Mouse (Mus musculus) heart, embryonic 15.5 days (tissue): ENCODE measurements around the gene Etv6. TPM values are rescaled to one million over a fixed set of nuclear protein-coding genes. Genes with fewer than 3 reads are reported as not detected.

Source experiments
- ATAC-seq: fragments of 200-750 bp; cut with Nextera tagmentation; replicated peaks from 2 replicates; pipeline ENCODE4 v1.8.0; 2017; ENCODE audit warnings: low read depth, moderate TSS enrichment; ENCODE audit not compliant: insufficient number of reproducible peaks, insufficient read depth, low FRiP score
- H3K27ac ChIP-seq: fragments of 300-500 bp; sonication (generic); 2 replicates; pipeline ENCODE4 v1.5.1; 2015; ENCODE audit warnings: mild to moderate bottlenecking, inconsistent platforms
- H3K27me3 ChIP-seq: fragments of 300-500 bp; sonication (generic); 2 replicates; pipeline ENCODE4 v1.6.1; 2015; ENCODE audit warnings: inconsistent platforms
- H3K36me3 ChIP-seq: fragments of 300-500 bp; sonication (generic); 2 replicates; pipeline ENCODE4 v1.6.1; 2015; ENCODE audit warnings: mild to moderate bottlenecking, inconsistent platforms
- H3K4me1 ChIP-seq: fragments of 300-500 bp; sonication (generic); replicated peaks from 2 replicates; pipeline ENCODE4 v1.6.1; 2015; ENCODE audit warnings: inconsistent platforms
- H3K4me2 ChIP-seq: fragments of 300-500 bp; sonication (generic); 2 replicates; pipeline ENCODE4 v1.6.1; 2015; ENCODE audit warnings: inconsistent platforms, mild to moderate bottlenecking, moderate library complexity
- H3K4me3 ChIP-seq: fragments of 300-500 bp; sonication (generic); 2 replicates; pipeline ENCODE4 v1.5.1; 2015; ENCODE audit warnings: mild to moderate bottlenecking, inconsistent platforms
- H3K9ac ChIP-seq: fragments of 300-500 bp; sonication (generic); 2 replicates; pipeline ENCODE4 v1.6.1; 2015; ENCODE audit warnings: mild to moderate bottlenecking, inconsistent platforms
- H3K9me3 ChIP-seq: fragments of 300-500 bp; sonication (generic); replicated peaks from 2 replicates; pipeline ENCODE4 v1.6.1; 2016; ENCODE audit warnings: inconsistent platforms
- WGBS: fragments of 180-500 bp; shearing (Covaris S2); methylation state at CpG from one replicate; pipeline ENCODE4 v1.1.7; 2015; ENCODE audit warnings: mixed read lengths; 5-methylcytosine and 5-hydroxymethylcytosine counted together
- polyA plus RNA-seq: library from polyadenylated mRNA; unstranded; fragments of >200 nt; fragmentation: Nextera tagmentation; extraction: Ambion mirVana; gene quantifications from 2 replicates; pipeline ENCODE4 v1.2.1, GENCODE M21; 2015

The Etv6 gene
- polyA plus RNA-seq, 1 experiment from 2014 or later = 9.9 TPM

DNA sequence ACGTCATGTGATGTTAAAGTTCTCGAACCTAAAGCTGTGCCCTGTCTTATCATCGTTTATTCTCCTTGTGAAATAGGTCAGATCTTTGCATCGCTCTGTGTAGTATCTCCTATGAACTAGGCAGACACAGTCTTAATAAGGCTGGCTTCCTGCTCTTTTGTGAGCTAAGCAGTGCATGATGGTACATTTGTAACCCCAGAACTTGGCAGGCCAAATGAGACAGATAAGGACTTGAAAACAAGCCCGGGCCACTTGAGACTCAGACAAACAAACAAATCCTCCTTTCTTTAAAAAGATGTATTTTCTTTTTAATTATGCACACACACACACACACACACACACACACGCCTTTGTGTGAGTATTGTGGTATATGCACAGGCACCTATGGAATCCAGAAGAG, 42.5 kb downstream of the Etv6 start:
- H3K27me3 ChIP-seq = no peaks in the 10 kb centered on the region
- no peak overlapping the region for H3K4me2 ChIP-seq
- WGBS = 57% methylated on average over 6 of the region's 6 CpGs
- no peak overlapping the region for H3K27ac ChIP-seq
- no peaks in the 10 kb centered on the region for H3K36me3 ChIP-seq
- H3K4me3 ChIP-seq = no peak overlapping the region
- H3K9me3 ChIP-seq = no peaks in the 10 kb centered on the region
- H3K9ac ChIP-seq = no peak overlapping the region
- no peak for ATAC-seq
- peaks cover 6% of the 10 kb centered on the region for H3K4me1 ChIP-seq

DNA sequence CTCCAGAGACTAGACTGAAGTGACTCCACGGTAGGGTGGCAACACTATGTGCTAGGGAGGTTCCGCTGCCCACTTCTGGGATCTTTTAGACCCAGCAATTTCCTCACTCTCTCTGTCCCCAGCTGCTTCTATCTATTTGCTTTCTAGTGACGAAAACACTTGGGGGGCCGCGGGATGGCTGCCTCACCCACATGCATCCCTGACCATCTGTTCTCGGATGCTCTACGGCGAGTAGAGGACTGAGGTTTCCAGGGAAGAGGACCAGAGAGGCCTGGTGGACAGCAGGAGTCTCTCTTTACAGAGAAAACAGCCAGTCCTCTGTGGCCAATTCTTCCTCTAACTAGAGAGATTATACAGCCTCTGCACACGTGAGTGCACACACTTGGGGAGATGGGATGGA, 43.6 kb downstream of the Etv6 start:
- H3K27me3 ChIP-seq = no peaks in the 10 kb centered on the region
- peaks cover 6% of the 10 kb centered on the region for H3K4me1 ChIP-seq
- no peak overlapping the region for H3K9ac ChIP-seq
- no peak overlapping the region for H3K27ac ChIP-seq
- no peaks in the 10 kb centered on the region for H3K36me3 ChIP-seq
- no peak overlapping the region for H3K4me2 ChIP-seq
- no peak overlapping the region for H3K4me3 ChIP-seq
- no peaks in the 10 kb centered on the region for H3K9me3 ChIP-seq
- WGBS = 81% methylated on average over 9 of the region's 9 CpGs
- ATAC-seq = no peak

DNA sequence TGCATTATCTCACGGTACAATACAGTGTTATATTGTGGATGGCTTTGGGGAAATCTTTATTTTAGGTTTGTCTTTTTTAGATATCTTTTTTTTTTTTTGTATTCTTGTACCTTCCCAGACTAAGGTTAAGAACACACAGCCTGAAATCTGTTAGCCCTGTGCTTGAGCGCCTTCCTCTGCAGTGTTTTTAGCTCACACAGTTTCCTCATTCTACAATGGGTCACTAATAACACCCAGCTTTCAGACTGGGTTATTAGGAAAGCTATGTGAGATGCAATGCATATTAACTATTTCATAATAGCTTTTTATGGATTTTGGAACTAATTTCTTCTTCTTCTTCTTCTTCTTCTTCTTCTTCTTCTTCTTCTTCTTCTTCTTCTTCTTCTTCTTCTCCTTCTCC, 44.1 kb downstream of the Etv6 start:
- peaks cover 6% of the 10 kb centered on the region for H3K4me1 ChIP-seq
- H3K4me2 ChIP-seq = no peak overlapping the region
- H3K36me3 ChIP-seq = no peaks in the 10 kb centered on the region
- H3K27ac ChIP-seq = no peak overlapping the region
- WGBS = 78% methylated on average over 2 of the region's 2 CpGs
- no peak overlapping the region for H3K9ac ChIP-seq
- no peak for ATAC-seq
- no peaks in the 10 kb centered on the region for H3K9me3 ChIP-seq
- no peaks in the 10 kb centered on the region for H3K27me3 ChIP-seq
- H3K4me3 ChIP-seq = no peak overlapping the region

DNA sequence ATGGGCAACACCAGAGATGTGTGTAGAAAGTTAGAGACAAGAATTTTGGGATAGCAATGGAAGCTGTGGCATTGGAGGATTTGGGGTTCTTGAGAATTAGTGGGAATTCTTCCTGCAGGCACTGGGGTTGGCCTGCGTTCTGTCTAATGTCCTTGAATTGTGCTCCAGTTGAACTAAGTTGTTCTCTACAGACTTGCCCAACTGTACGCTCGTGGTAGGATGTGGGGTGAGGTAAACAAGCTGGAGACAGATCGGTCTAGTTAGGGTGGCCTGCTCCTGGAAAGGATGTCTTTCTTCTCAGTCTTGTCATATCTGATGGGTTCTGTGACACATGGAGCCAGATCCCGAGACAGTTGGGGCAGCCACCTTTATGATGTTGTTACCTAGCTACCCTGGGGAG, 45.4 kb downstream of the Etv6 start:
- H3K27me3 ChIP-seq = no peaks in the 10 kb centered on the region
- no peak overlapping the region for H3K27ac ChIP-seq
- no peak overlapping the region for H3K9ac ChIP-seq
- no peaks in the 10 kb centered on the region for H3K9me3 ChIP-seq
- WGBS = 84% methylated on average over 5 of the region's 5 CpGs
- no peak overlapping the region for H3K4me2 ChIP-seq
- H3K4me1 ChIP-seq = peaks cover 6% of the 10 kb centered on the region
- H3K4me3 ChIP-seq = no peak overlapping the region
- no peak for ATAC-seq
- no peaks in the 10 kb centered on the region for H3K36me3 ChIP-seq

DNA sequence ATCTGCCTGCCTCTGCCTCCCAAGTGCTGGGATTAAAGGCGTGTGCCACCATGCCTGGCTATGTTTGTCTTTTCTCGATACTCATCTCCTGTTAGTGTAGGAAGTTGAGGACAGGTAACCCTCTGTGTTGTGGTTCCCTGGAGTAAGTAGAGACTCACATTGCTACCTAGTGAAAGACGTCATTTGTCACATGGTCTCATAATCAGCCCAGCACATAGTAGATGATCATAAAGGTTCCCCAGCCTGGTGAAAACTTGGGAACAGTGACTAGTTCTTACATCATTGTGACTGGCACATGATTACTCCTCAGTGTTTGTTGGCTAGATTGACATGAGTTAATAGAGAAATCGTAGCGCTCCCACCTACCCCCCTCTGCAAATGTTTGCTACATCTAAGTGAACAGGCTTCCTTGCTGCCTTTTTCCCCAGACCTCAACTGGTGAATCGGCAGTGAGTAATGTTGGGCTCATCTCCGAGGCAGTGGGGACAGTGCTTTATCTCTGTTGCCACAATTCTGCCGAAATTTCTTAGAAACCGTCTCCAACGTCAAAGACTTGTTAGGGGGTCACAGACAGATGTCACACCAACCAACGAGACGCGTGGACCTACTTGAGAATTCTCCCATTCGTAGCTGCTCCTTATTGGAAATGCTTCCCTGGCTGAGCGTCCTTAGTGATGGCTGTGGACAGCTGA, 46.9 kb downstream of the Etv6 start:
- peaks cover 6% of the 10 kb centered on the region for H3K4me1 ChIP-seq
- H3K36me3 ChIP-seq = no peaks in the 10 kb centered on the region
- 81% methylated on average over 15 of the region's 15 CpGs for WGBS
- no peak overlapping the region for H3K4me2 ChIP-seq
- H3K27me3 ChIP-seq = no peaks in the 10 kb centered on the region
- no peaks in the 10 kb centered on the region for H3K9me3 ChIP-seq
- H3K4me3 ChIP-seq = no peak overlapping the region
- no peak overlapping the region for H3K27ac ChIP-seq
- ATAC-seq = no peak
- no peak overlapping the region for H3K9ac ChIP-seq

DNA sequence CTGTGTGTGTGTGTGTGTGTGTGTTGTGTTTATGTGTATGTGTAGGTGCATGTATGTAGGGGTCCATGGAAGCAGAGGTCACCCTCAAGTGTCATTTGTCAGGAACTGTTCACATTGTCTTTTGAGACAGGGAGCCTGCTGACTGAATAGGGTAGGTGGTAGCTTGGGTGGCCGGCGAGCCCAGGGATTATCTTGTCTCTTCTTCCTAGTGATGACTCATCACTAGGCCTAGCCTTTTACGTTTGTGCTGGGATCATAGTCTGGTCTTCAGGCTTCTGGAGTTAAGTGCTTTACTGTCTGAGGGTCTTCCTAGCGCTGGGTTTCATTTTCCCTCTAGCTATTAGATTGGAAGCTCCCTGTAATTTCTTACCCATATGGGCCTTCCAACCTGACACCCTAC, 47.9 kb downstream of the Etv6 start:
- H3K9me3 ChIP-seq = no peaks in the 10 kb centered on the region
- no peak for ATAC-seq
- no peak overlapping the region for H3K27ac ChIP-seq
- no peaks in the 10 kb centered on the region for H3K27me3 ChIP-seq
- no peaks in the 10 kb centered on the region for H3K36me3 ChIP-seq
- H3K4me3 ChIP-seq = no peak overlapping the region
- no peak overlapping the region for H3K9ac ChIP-seq
- H3K4me1 ChIP-seq = peaks cover 7% of the 10 kb centered on the region
- no peak overlapping the region for H3K4me2 ChIP-seq
- 56% methylated on average over 4 of the region's 4 CpGs for WGBS

DNA sequence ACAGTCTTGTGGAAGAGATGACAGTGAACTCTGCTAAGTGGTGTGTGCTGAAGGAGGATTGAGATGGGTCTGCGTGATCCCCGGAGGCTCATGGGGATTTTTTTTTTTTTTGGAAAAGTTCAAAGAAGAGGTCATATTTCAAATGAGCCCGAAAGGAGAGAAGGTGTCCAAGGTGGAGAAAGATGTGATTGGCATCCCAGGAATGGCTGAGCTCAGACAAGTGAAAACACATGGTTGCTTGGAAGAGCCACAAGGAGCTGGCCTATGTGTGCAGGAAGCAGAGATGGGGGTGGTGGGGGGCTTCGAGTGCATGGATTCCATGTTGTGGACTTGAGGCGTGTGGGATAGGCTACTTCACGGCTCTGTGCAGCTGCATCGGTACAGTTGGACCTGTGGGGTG, 50.9 kb downstream of the Etv6 start:
- H3K9me3 ChIP-seq = no peaks in the 10 kb centered on the region
- H3K9ac ChIP-seq = no peak overlapping the region
- no peak overlapping the region for H3K4me2 ChIP-seq
- no peaks in the 10 kb centered on the region for H3K36me3 ChIP-seq
- ATAC-seq = no peak
- 78% methylated on average over 7 of the region's 7 CpGs for WGBS
- peaks cover 36% of the 10 kb centered on the region for H3K4me1 ChIP-seq
- H3K27me3 ChIP-seq = no peaks in the 10 kb centered on the region
- no peak overlapping the region for H3K27ac ChIP-seq
- no peak overlapping the region for H3K4me3 ChIP-seq

DNA sequence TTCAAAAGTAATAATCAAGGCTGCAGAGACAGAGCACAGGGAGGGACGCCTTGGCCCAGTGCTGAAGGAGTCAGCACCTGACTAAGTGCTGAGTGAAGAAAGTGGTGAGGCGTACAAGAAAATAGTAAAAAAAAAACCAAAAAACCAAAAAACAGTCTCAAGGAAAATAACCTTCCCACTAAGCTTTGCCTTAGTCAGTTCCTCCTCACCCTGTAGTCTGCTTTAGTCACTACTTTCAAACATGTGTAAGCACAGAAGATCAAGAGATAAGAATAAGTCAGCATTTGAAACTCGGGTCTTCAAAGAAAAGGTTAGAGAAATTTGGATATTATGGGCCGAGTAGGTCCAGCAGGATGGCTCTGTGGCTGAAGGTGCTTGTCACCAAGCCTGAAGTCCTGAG, 52.2 kb downstream of the Etv6 start:
- Histone ChIP-seq H3K9me3 (no peaks in the 10 kb centered on the region), H3K36me3 (no peaks in the 10 kb centered on the region), H3K4me3 (no peak overlapping the region), H3K27ac (no peak overlapping the region), H3K4me1 (peaks cover 36% of the 10 kb centered on the region), H3K27me3 (no peaks in the 10 kb centered on the region), H3K9ac (no peak overlapping the region), H3K4me2 (no peak overlapping the region)
- 75% methylated on average over 4 of the region's 4 CpGs for WGBS
- no peak for ATAC-seq

DNA sequence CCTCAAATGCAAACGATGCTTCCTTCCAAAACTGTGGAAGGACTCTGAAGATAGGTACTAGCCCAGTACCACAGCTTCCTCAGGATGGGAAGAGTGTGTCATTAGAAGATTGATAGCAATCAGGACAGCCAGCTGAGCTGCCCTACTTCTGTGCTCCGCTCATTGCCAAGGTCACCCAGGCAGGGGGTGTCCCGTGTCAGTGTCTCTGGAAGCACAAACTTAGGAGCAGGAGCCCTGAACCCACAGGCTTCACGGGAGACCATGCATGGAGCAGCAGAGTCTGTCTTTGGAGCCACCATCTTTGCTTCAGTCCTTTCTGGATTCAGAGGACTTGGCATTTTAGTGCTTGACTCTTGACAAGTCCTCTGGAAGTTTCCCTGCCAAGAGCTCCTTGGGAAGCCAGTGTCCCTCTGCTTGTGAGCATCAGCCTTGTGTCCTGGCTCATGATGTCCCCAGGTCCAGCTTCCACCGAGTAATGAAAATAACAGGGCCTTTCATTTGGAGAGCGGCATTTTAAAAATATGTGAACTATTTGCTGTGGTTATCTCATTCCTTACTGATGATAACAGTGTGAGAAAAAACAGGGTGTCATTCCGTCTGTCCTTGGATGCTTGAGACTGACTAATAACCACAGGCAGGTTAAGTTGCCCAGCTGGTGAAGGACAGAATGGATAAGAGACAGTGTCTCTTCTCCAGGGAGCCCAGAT, 54.3 kb downstream of the Etv6 start:
- Histone ChIP-seq H3K27ac (peak overlapping the region; percentile 72), H3K27me3 (no peaks in the 10 kb centered on the region), H3K36me3 (no peaks in the 10 kb centered on the region), H3K9ac (0 out of 2 replicates have a peak overlapping the region, but pooled peaks have one; percentile 8), H3K4me1 (peaks cover 36% of the 10 kb centered on the region), H3K4me3 (no peak overlapping the region), H3K9me3 (no peaks in the 10 kb centered on the region), H3K4me2 (no peak overlapping the region)
- no peak for ATAC-seq
- WGBS = 24% methylated on average over 7 of the region's 7 CpGs

DNA sequence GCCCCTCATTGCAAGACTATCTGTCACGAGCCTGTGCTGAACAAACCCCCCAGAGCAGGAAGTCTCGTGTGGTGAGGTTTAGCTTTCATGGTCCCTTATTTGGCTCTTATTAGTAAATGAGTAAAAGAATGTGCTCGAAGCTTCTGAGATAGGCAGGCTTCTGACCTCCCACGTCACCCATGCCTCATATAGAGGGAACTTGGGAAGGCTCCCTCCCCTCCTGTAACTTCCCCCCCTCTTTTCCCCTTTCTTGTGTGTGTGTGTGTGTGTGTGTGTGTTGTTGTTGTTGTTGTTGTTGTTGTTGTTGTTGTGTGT, 54.8 kb downstream of the Etv6 start:
- 33% methylated on average over 4 of the region's 4 CpGs for WGBS
- Histone ChIP-seq H3K9me3 (no peaks in the 10 kb centered on the region), H3K36me3 (no peaks in the 10 kb centered on the region), H3K27me3 (no peaks in the 10 kb centered on the region), H3K4me3 (no peak overlapping the region), H3K4me2 (no peak overlapping the region), H3K27ac (peak overlapping the region; percentile 72), H3K4me1 (peaks cover 36% of the 10 kb centered on the region), H3K9ac (no peak overlapping the region)
- ATAC-seq = no peak

DNA sequence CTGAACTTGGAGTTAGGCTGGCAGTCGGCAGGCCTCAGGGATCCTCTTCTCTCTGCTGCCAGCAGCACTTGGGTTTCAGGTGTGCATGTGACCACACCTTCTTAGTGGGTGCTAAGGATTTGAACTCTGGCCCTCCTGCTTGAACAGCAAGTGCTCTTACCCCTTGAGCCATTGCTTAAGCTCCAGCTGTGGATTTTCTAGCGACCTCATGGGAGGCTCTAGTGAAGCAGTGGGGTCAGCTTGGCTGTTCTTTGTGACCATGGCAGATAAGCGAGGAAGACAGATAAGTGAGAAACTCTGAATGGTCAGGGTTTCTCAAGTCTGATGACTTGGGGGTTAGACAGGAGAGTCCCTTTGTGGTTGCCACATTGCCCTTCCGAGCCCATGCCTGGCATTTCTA, 55.4 kb downstream of the Etv6 start:
- Histone ChIP-seq H3K9ac (no peak overlapping the region), H3K4me3 (no peak overlapping the region), H3K9me3 (no peaks in the 10 kb centered on the region), H3K27me3 (no peaks in the 10 kb centered on the region), H3K4me2 (no peak overlapping the region), H3K4me1 (peaks cover 37% of the 10 kb centered on the region), H3K36me3 (no peaks in the 10 kb centered on the region), H3K27ac (0 out of 2 replicates have a peak overlapping the region, but pooled peaks have one; percentile 43)
- 60% methylated on average over 4 of the region's 4 CpGs for WGBS
- ATAC-seq = no peak

DNA sequence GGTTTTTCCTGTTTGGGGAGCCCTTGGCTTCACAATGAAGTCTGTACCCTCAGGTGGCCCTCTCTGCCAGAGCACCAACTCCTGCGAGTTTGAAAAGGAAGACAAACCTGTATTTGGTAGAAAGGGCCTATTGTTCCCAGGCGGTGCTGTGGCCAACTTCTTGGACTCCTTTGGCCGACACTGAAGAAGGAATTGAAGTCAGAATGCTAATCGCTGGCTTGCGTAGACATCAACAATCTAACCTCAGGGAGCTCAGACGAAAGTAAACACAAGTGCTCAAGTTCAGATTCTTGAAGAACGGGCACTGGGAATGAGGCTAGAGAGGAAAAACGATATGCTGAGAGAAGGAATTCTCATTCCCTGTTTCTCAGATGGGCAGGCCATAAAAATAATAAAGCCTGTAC, 55.9 kb downstream of the Etv6 start:
- H3K4me1 ChIP-seq = peaks cover 39% of the 10 kb centered on the region
- H3K27me3 ChIP-seq = no peaks in the 10 kb centered on the region
- H3K9me3 ChIP-seq = no peaks in the 10 kb centered on the region
- no peak overlapping the region for H3K4me2 ChIP-seq
- no peak for ATAC-seq
- 73% methylated on average over 8 of the region's 8 CpGs for WGBS
- H3K36me3 ChIP-seq = no peaks in the 10 kb centered on the region
- H3K4me3 ChIP-seq = no peak overlapping the region
- 0 out of 2 replicates have a peak overlapping the region, but pooled peaks have one; percentile 43 for H3K27ac ChIP-seq
- H3K9ac ChIP-seq = no peak overlapping the region
